Mouse (Mus musculus): ENCODE data around the gene Epb41l5. TPM values are rescaled to one million over a fixed set of nuclear protein-coding genes. Genes with fewer than 3 reads are reported as not detected.

The Epb41l5 gene
- polyA plus RNA-seq, 1 experiment from 2014 or later: 12.4 TPM

DNA sequence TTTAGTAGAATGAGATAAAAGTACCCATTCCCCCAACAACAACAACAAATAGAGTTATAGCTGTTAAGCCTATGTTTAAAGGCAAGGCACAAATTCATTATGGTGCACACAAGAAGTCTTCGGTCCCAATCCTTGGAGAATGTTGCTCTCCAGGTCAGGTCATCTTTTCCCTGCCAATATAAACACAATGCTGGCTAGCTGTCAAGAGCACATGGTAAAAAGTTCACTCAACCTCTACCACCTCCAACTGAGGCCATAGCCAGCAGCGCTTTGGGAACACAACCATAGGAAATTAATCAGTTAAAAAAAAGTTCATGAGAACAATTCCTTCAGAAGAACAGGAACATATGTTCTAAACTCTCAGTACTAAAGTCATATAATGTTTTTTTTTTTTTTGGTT lies 58.8 kb downstream of the Epb41l5 start:
- Histone ChIP-seq H3K27me3 (no peaks in the 10 kb centered on the region), H3K4me1 (replicated peaks) (no peaks in the 10 kb centered on the region), H3K27ac (no peak overlapping the region), H3K4me2 (no peak overlapping the region), H3K4me3 (replicated peaks) (no peak overlapping the region), H3K9ac (replicated peaks) (no peak overlapping the region), H3K9me3 (no peaks in the 10 kb centered on the region), H3K36me3 (no peaks in the 10 kb centered on the region)
- 92% methylated on average over 2 of the region's 2 CpGs for WGBS
- no peak for ATAC-seq (ENCODE audit: insufficient number of reproducible peaks, insufficient read depth, low FRiP score, low TSS enrichment, low read depth)

DNA sequence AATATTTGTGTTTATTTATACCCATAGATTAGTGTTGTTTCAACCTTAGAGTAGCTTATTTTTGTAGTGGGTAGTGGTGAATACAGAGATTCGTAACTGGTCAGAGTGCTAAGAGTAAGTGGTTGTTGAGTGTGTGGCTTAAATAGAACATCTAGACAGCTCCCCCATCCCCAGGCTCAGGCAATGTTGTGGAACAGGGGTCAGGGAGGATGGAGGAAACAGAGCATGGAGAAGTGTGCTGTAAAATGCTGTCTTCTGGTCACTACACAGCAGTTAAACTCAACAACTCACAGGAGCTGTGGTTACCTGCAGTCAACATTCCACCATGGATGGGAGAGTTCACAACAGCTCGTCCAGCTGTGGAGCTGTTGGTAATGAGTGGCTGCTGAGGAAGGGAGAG lies 63.8 kb downstream of the Epb41l5 start:
- WGBS: 82% methylated on average over 2 of the region's 2 CpGs
- no peaks in the 10 kb centered on the region; the same call in 1 of the 2 replicates for H3K36me3 ChIP-seq

DNA sequence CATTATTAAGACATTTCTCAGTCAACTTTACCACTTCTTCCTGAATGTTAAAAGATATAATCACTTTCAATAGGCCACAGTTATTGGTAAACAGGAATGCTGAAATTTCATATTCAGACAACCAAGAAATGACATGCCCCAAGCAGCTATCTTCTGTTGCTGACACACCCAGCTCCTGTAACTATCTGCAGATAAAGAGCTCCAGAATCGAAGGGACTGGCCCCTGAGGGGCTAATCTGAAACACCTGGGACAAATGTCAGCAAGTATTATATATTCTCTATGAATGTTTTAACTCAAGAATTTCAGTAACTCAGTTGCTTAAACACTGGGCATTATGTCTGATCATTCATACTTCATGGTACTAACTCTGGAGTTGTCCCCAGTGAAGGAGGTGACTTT lies 78.7 kb downstream of the Epb41l5 start:
- no peak overlapping the region for H3K27ac ChIP-seq
- 30% methylated on average over 1 of the region's 1 CpGs for WGBS
- H3K36me3 ChIP-seq: peaks cover 13% of the 10 kb centered on the region; the same call in 1 of the 2 replicates
- no peak overlapping the region for H3K4me3 ChIP-seq (replicated peaks)
- H3K27me3 ChIP-seq: no peaks in the 10 kb centered on the region
- H3K9ac ChIP-seq (replicated peaks): no peak overlapping the region
- no peaks in the 10 kb centered on the region for H3K4me1 ChIP-seq (replicated peaks)
- no peaks in the 10 kb centered on the region for H3K9me3 ChIP-seq
- ATAC-seq (ENCODE audit: insufficient number of reproducible peaks, insufficient read depth, low FRiP score, low TSS enrichment, low read depth): no peak
- H3K4me2 ChIP-seq: no peak overlapping the region

More for the DNA sequence above, 63.8 kb downstream of the Epb41l5 start:
- H3K4me1 ChIP-seq (replicated peaks): no peaks in the 10 kb centered on the region
- H3K4me2 ChIP-seq: no peak overlapping the region
- no peak for ATAC-seq (ENCODE audit: insufficient number of reproducible peaks, insufficient read depth, low FRiP score, low TSS enrichment, low read depth)
- H3K9ac ChIP-seq (replicated peaks): no peak overlapping the region
- no peaks in the 10 kb centered on the region for H3K27me3 ChIP-seq
- no peak overlapping the region for H3K27ac ChIP-seq
- no peaks in the 10 kb centered on the region for H3K9me3 ChIP-seq
- H3K4me3 ChIP-seq (replicated peaks): no peak overlapping the region

DNA sequence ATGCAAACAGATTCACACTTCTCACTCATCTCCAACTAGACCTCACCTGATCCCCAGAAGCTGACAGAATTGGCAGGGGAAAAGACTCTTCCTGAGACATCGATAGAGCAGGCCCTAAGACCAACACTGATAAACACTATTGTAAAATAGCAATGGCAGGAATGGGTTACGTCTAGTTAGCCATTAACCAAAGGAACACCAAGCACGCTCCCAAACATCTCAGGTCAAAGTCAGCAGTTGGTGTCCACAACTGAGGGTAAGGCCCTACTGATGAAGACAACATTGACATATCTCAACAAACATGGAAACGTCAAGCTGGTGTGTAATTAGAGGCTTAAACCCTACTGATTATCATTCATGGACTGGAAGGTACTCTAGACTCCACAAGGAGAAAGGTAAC lies 83.3 kb downstream of the Epb41l5 start:
- 94% methylated on average over 4 of the region's 4 CpGs for WGBS
- Histone ChIP-seq H3K9ac (replicated peaks) (no peak overlapping the region), H3K4me3 (replicated peaks) (no peak overlapping the region), H3K27ac (no peak overlapping the region), H3K4me1 (replicated peaks) (no peaks in the 10 kb centered on the region), H3K27me3 (no peaks in the 10 kb centered on the region), H3K4me2 (no peak overlapping the region), H3K9me3 (no peaks in the 10 kb centered on the region; the same call in 1 of the 2 replicates), H3K36me3 (peaks cover 22% of the 10 kb centered on the region; the same call in 1 of the 2 replicates)
- no peak for ATAC-seq (ENCODE audit: insufficient number of reproducible peaks, insufficient read depth, low FRiP score, low TSS enrichment, low read depth)

DNA sequence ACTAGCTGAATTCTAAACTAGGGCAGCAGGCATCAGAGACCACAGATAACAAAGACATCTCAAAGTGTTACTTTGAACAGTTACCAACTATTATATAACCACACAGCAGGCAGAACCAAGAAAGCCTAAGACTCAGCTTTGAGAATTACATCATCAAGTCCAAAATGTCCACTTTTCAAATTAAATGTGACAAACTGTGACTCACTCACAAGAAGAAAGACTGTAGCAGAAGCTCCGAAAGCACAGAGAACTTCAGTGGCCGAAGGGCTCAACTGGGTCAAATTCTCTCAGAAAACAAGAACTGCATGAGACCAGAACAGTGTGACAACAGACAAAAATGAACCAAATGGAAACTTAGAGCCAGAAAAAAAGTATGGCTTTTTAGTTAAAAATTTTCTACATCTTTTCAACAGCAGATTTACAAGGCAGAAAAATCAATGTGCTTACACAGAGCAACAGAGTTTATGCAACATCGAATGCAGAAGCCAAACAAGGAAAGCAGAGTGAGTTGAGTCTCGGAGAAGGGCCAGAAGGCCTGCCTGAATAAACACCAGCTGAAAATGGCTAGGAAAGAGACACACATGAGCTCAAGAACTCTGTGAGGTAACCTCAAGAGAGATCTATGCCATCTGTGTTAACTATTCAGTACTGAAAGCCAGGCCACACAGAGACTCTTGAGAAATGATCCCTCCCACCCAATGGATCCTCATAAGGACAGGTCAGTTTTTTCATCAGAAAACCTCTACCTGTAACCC lies 91.0 kb downstream of the Epb41l5 start:
- Histone ChIP-seq H3K4me3 (replicated peaks) (no peak overlapping the region), H3K27me3 (no peaks in the 10 kb centered on the region), H3K4me1 (replicated peaks) (no peaks in the 10 kb centered on the region), H3K9me3 (no peaks in the 10 kb centered on the region; the same call in 1 of the 2 replicates), H3K4me2 (no peak overlapping the region), H3K9ac (replicated peaks) (no peak overlapping the region), H3K27ac (no peak overlapping the region), H3K36me3 (peaks cover 19% of the 10 kb centered on the region; the same call in 1 of the 2 replicates)
- 93% methylated on average over 4 of the region's 4 CpGs for WGBS
- ATAC-seq (ENCODE audit: insufficient number of reproducible peaks, insufficient read depth, low FRiP score, low TSS enrichment, low read depth): no peak

DNA sequence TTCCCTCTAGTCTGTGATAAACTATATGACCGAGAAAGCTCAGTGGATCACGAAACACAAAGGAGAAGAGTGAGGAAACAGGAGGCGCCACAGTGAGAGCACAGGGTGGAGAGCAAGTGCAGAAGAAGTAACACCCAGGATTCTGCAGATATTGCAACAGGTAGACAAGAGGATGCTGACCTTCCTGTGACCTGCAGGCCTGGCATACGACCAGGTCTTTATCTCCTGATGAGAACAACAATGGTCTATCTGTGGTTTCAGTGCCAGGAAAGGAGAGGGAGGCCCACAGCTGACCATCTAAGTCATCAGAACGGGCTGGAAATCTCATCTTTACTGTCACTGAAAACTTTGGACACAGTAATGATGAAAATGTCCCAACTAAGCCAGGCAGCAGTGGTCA lies 93.1 kb downstream of the Epb41l5 start:
- Histone ChIP-seq H3K4me1 (replicated peaks) (no peaks in the 10 kb centered on the region), H3K4me2 (no peak overlapping the region), H3K27ac (no peak overlapping the region), H3K9me3 (no peaks in the 10 kb centered on the region; the same call in 1 of the 2 replicates), H3K4me3 (replicated peaks) (no peak overlapping the region), H3K27me3 (no peaks in the 10 kb centered on the region), H3K9ac (replicated peaks) (no peak overlapping the region), H3K36me3 (peaks cover 11% of the 10 kb centered on the region; the same call in 1 of the 2 replicates)
- WGBS: 89% methylated on average over 5 of the region's 5 CpGs
- ATAC-seq (ENCODE audit: insufficient number of reproducible peaks, insufficient read depth, low FRiP score, low TSS enrichment, low read depth): no peak

DNA sequence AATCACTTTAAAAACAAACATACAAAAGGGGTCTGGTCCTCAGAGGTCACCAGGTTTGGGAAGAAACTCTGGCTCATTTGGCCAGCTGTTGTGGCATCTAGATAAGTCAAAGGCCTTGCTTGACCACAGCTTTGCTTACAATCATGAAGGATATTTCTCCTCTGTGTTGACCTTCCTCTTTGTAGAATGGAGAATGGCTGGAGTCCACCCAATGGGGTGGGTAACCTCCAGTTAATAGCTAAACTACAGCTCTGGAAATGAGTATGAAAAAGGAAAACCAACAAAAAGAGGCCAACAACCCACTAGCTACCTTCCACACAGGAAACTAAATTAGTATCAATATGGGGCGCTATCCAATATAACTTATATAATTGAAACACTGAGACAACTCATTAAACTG lies 97.1 kb downstream of the Epb41l5 start:
- Histone ChIP-seq H3K4me2 (no peak overlapping the region), H3K27ac (no peak overlapping the region), H3K4me3 (replicated peaks) (no peak overlapping the region), H3K27me3 (no peaks in the 10 kb centered on the region), H3K9me3 (no peaks in the 10 kb centered on the region), H3K4me1 (replicated peaks) (no peaks in the 10 kb centered on the region), H3K9ac (replicated peaks) (no peak overlapping the region), H3K36me3 (peaks cover 17% of the 10 kb centered on the region; the same call in 1 of the 2 replicates)
- WGBS: 93% methylated on average over 1 of the region's 1 CpGs
- no peak for ATAC-seq (ENCODE audit: insufficient number of reproducible peaks, insufficient read depth, low FRiP score, low TSS enrichment, low read depth)

DNA sequence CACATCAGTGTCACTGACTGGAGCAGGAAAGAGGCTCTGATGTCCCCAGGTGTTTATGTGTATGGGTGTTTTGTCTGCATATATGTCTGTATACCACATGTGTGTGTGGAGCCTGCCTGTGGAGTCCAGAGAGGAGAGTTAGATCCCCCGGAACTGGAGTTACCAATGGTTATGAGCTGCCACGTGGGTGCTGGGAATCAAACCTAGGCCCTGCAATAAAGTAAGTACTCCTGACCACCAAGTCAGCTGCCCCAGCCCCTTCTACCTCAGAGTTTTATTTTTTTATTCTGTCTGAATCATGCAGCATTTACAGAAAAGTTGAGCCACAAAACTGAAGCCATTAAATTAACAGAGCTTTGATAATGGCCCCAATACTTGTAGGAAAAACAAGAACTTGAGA lies 98.7 kb downstream of the Epb41l5 start:
- Histone ChIP-seq H3K36me3 (peaks cover 17% of the 10 kb centered on the region; the same call in 1 of the 2 replicates), H3K9me3 (no peaks in the 10 kb centered on the region), H3K4me2 (no peak overlapping the region), H3K27me3 (no peaks in the 10 kb centered on the region), H3K4me1 (replicated peaks) (no peaks in the 10 kb centered on the region; the same call in 1 of the 2 replicates), H3K4me3 (replicated peaks) (no peak overlapping the region), H3K9ac (replicated peaks) (no peak overlapping the region), H3K27ac (no peak overlapping the region)
- 87% methylated on average over 2 of the region's 2 CpGs for WGBS
- ATAC-seq (ENCODE audit: insufficient number of reproducible peaks, insufficient read depth, low FRiP score, low TSS enrichment, low read depth): no peak

DNA sequence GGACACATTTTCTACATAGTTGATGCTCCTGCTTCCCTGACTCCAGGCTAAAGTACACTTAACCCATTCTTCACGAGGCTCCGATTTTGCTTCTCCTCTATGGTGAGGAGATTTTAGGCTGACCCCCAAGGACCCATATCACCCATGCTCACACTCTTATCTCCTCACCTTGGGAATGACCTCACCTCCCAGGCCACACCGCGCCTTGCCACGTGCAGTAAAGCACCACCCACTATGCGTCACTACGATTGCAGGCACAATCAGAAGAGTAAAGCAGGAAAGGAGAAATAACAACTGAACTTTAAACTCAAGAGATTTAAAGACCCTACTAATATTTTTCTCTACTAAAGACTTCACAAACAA lies 99.5 kb downstream of the Epb41l5 start:
- H3K4me2 ChIP-seq: no peak overlapping the region
- H3K4me1 ChIP-seq (replicated peaks): peaks cover 6% of the 10 kb centered on the region
- no peak overlapping the region for H3K4me3 ChIP-seq (replicated peaks)
- ATAC-seq (ENCODE audit: insufficient number of reproducible peaks, insufficient read depth, low FRiP score, low TSS enrichment, low read depth): no peak
- no peaks in the 10 kb centered on the region for H3K9me3 ChIP-seq
- H3K9ac ChIP-seq (replicated peaks): no peak overlapping the region
- peaks cover 10% of the 10 kb centered on the region; the same call in 1 of the 2 replicates for H3K36me3 ChIP-seq
- WGBS: 91% methylated on average over 7 of the region's 7 CpGs
- H3K27me3 ChIP-seq: no peaks in the 10 kb centered on the region
- no peak overlapping the region for H3K27ac ChIP-seq

DNA sequence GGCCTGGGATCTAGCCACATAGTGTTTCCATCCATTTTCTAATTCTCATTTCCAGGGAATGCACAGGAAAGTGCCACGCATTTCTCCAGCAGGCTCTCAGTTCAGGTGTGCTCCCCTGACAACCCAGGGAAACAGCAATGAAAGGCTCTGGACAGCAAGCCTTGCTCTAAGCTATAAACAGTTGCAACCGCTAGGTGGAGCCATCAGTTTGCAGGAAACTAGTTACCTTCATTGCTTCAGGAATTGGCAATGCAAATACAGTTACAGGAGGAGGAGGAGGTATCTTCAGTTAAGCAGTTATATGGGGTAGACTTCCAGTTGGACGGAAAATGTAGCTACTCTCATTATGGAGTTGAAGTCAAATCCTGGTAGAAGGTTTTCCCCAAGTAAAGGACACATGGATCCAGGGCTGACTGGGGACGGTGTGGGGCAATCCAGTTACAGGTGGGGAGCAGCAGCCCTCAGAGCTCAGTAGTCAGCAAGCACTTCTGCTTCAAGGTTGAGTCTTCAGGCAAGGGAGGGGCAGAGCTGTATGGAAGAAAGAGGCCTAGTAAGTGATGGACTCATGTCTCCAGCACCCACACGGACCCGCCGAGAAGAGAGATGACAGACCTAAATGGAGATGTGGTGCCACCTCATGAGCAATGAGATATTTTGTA lies 100.0 kb downstream of the Epb41l5 start:
- H3K27me3 ChIP-seq: no peaks in the 10 kb centered on the region
- WGBS: 73% methylated on average over 7 of the region's 7 CpGs
- peaks cover 6% of the 10 kb centered on the region for H3K4me1 ChIP-seq (replicated peaks)
- no peak overlapping the region for H3K9ac ChIP-seq (replicated peaks)
- H3K4me2 ChIP-seq: no peak overlapping the region
- no peak overlapping the region for H3K4me3 ChIP-seq (replicated peaks)
- H3K36me3 ChIP-seq: peaks cover 7% of the 10 kb centered on the region; the same call in 1 of the 2 replicates
- H3K9me3 ChIP-seq: no peaks in the 10 kb centered on the region
- H3K27ac ChIP-seq: no peak overlapping the region
- 0 out of 2 replicates have a peak, but pooled peaks have one; percentile 33 for ATAC-seq (ENCODE audit: insufficient number of reproducible peaks, insufficient read depth, low FRiP score, low TSS enrichment, low read depth)

DNA sequence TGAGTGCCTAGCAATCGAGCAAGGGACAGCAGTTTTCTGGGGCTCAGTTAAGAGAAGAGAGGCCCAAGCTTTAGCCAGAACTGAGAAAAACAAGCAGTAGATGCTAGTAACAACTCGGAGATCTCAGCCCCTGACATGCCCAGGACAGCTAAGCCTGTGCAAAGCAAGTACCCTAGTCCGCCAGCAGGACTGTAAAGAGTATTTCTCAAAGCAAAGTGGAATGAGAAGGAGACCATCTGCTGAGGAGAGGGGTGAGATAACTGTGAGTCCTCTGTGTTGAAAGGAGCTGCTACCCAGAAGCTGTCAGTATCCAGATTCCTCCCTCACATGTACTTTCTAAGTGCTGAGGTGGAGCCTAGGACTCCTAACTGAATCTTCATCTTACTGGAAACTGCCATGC lies 102.3 kb downstream of the Epb41l5 start:
- Histone ChIP-seq H3K27me3 (no peaks in the 10 kb centered on the region), H3K9ac (replicated peaks) (no peak overlapping the region), H3K9me3 (no peaks in the 10 kb centered on the region), H3K4me2 (no peak overlapping the region), H3K36me3 (peaks cover 7% of the 10 kb centered on the region; the same call in 1 of the 2 replicates), H3K4me3 (replicated peaks) (no peak overlapping the region), H3K27ac (no peak overlapping the region), H3K4me1 (replicated peaks) (peaks cover 6% of the 10 kb centered on the region)
- 87% methylated on average over 3 of the region's 3 CpGs for WGBS
- ATAC-seq (ENCODE audit: insufficient number of reproducible peaks, insufficient read depth, low FRiP score, low TSS enrichment, low read depth): no peak
